Mouse (Mus musculus) small intestine, adult 10 weeks (tissue): ENCODE results near the gene Slc25a34. TPM values are rescaled to one million over a fixed set of nuclear protein-coding genes. Genes with fewer than 3 reads are reported as not detected.

ENCODE experiments used
- polyA plus RNA-seq: library from polyadenylated mRNA; stranded (reverse); fragments of 350-450 nt; fragmentation: Illumina TruSeq; extraction: RNeasy Lipid Tissue Mini Kit (QIAGEN cat#74804); gene quantifications from one replicate; pipeline ENCODE4 v1.2.3, GENCODE M21; 2014; ENCODE audit warnings: low replicate concordance

The Slc25a34 gene
- 0.15 TPM for polyA plus RNA-seq

GRCm38 (mm10) chr4:141623666-141624065 lies at the start of gene Slc25a34:
TSS of gene Slc25a34 (minus strand) at chr4:141623821.

GRCm38 (mm10) chr4:141664799-141665198 lies 41.2 kb upstream of the Slc25a34 start, which contains the start of gene Plekhm2:
TSS of gene Plekhm2 (minus strand) at chr4:141664899.

GRCm38 (mm10) chr4:141618565-141619243 lies 4.9 kb downstream of the Slc25a34 start, which contains the start of gene Tmem82:
TSS of gene Tmem82 (minus strand) at chr4:141618633.

GRCm38 (mm10) chr4:141605861-141606260 lies 17.8 kb downstream of the Slc25a34 start, which contains the start of gene Fblim1:
TSS of gene Fblim1 (minus strand) at chr4:141606096.

Other genes starting within 250 kb of the Slc25a34 start
- gene Clcnka, start 225.1 kb downstream of the Slc25a34 start, polyA plus RNA-seq = not detected
- not detected for gene Clcnkb, start 207.8 kb downstream of the Slc25a34 start, polyA plus RNA-seq
- not detected for gene Hspb7, start 203.0 kb downstream of the Slc25a34 start, polyA plus RNA-seq
- not detected for gene Srarp, start 187.7 kb downstream of the Slc25a34 start, polyA plus RNA-seq
- gene Zbtb17, start 179.2 kb downstream of the Slc25a34 start, polyA plus RNA-seq = not detected
- 5.2 TPM for gene Spen, start 85.2 kb downstream of the Slc25a34 start, polyA plus RNA-seq
- 32.4 TPM for gene Fblim1, start 17.7 kb downstream of the Slc25a34 start, polyA plus RNA-seq
- gene Tmem82, start 5.2 kb downstream of the Slc25a34 start, polyA plus RNA-seq = 1.5 TPM
- gene Plekhm2, start 41.1 kb upstream of the Slc25a34 start, polyA plus RNA-seq = not detected
- not detected for gene Rsc1a1, start 61.8 kb upstream of the Slc25a34 start, polyA plus RNA-seq
- 55.1 TPM for gene Ddi2, start 99.6 kb upstream of the Slc25a34 start, polyA plus RNA-seq
- 0.82 TPM for gene Agmat, start 122.9 kb upstream of the Slc25a34 start, polyA plus RNA-seq
- 3.1 TPM for gene Dnajc16, start 167.1 kb upstream of the Slc25a34 start, polyA plus RNA-seq
- gene Casp9, start 169.8 kb upstream of the Slc25a34 start, polyA plus RNA-seq = 10.7 TPM
- 501 TPM for gene Cela2a, start 202.3 kb upstream of the Slc25a34 start, polyA plus RNA-seq
- gene Ctrc, start 222.5 kb upstream of the Slc25a34 start, polyA plus RNA-seq = not detected